Mouse (Mus musculus) C2C12 (cell line): ENCODE results near the gene Pttg1. TPM values are rescaled to one million over a fixed set of nuclear protein-coding genes. Genes with fewer than 3 reads are reported as not detected.

Source experiments
- H3K27me3 ChIP-seq: one replicate; pipeline ENCODE4 v1.6.1; 2011; ENCODE audit not compliant: control insufficient read depth, insufficient read depth, insufficient read length
- H3K36me3 ChIP-seq: one replicate; pipeline ENCODE4 v1.6.1; 2011; ENCODE audit not compliant: control insufficient read depth, insufficient read depth
- H3K4me3 ChIP-seq: one replicate; pipeline ENCODE4 v1.5.1; 2011; ENCODE audit warnings: mild to moderate bottlenecking, control low read depth; ENCODE audit not compliant: poor library complexity, insufficient read depth, severe bottlenecking
- H3K79me2 ChIP-seq: one replicate; pipeline ENCODE4 v1.6.1; 2011; ENCODE audit not compliant: control insufficient read depth, insufficient read depth
- H3K79me3 ChIP-seq: one replicate; pipeline ENCODE4 v1.6.1; 2011; ENCODE audit warnings: low read depth, control low read depth
- H3ac ChIP-seq: one replicate; pipeline ENCODE3; 2011; ENCODE audit warnings: low read depth; ENCODE audit not compliant: control insufficient read depth, insufficient read length
- CEBPB ChIP-seq: IDR thresholded peaks from one replicate; pipeline ENCODE4 v1.6.1; 2011; ENCODE audit warnings: low read depth, mild to moderate bottlenecking, control low read depth, moderate library complexity
- CTCF ChIP-seq: IDR thresholded peaks from one replicate; pipeline ENCODE4 v1.5.1; 2011; ENCODE audit not compliant: control insufficient read depth, insufficient read depth, insufficient read length
- FOSL1 ChIP-seq: IDR thresholded peaks from one replicate; pipeline ENCODE4 v1.8.0; 2011; ENCODE audit warnings: mild to moderate bottlenecking, low read length; ENCODE audit not compliant: poor library complexity, insufficient read depth, severe bottlenecking
- MAX ChIP-seq: IDR thresholded peaks from one replicate; pipeline ENCODE4 v1.6.1; 2011; ENCODE audit warnings: mild to moderate bottlenecking, control low read depth
- MYOD1 ChIP-seq: IDR thresholded peaks from one replicate; pipeline ENCODE4 v1.6.1; 2011; ENCODE audit warnings: low read depth; ENCODE audit not compliant: control insufficient read depth, insufficient read length
- MYOG ChIP-seq: IDR thresholded peaks from one replicate; pipeline ENCODE4 v1.6.1; 2011; ENCODE audit not compliant: control insufficient read depth, insufficient read length; ENCODE audit errors: extremely low read depth
- USF1 ChIP-seq: IDR thresholded peaks from one replicate; pipeline ENCODE4 v1.6.1; 2011; ENCODE audit warnings: low read depth, mild to moderate bottlenecking, control low read depth, moderate library complexity
- microRNA-seq: library from miRNA; unstranded; fragments of <30 nt; microRNA quantifications from one replicate; pipeline ENCODE4, GENCODE M21; 2019; ENCODE audit warnings: borderline microRNAs expressed
- polyA plus RNA-seq: library from polyadenylated mRNA; unstranded; fragments of >200 nt; fragmentation: generic; extraction: Trizol; gene quantifications from one replicate; pipeline ENCODE4 v1.2.1, GENCODE M21; 2012; ENCODE audit warnings: missing spikeins

The Pttg1 gene
- polyA plus RNA-seq, 1 experiment = 168 TPM

- H3K79me3 ChIP-seq = no peaks in the 10 kb centered on the region
- H3K79me2 ChIP-seq = no peaks in the 10 kb centered on the region
- no peak overlapping the region for H3ac ChIP-seq
- no peaks in the 10 kb centered on the region for H3K27me3 ChIP-seq
- no peak for TF ChIP-seq MAX
- TF ChIP-seq CEBPB = no peak
- no peak for TF ChIP-seq MYOD1
- no peak for TF ChIP-seq MYOG
- no peak for TF ChIP-seq FOSL1
- no peak for TF ChIP-seq USF1
- no peak for TF ChIP-seq CTCF
- H3K4me3 ChIP-seq = no peak overlapping the region
- no peaks in the 10 kb centered on the region for H3K36me3 ChIP-seq
Observed at GRCm38 (mm10) chr11:43371807-43372206, 54.2 kb downstream of the Pttg1 start.

Small RNA genes within 50 kb of the gene (microRNA-seq; reads per million reads assigned to microRNA genes)
- 12.7 reads per million, percentile 61 among the genes with 10 or more reads in this experiment for gene Mir146

Other genes with a start within 250 kb of the Pttg1 start
- 11.0 TPM for gene Slu7, start 7.5 kb upstream of the Pttg1 start, polyA plus RNA-seq
- 0.09 TPM for gene C1qtnf2, start 48.0 kb upstream of the Pttg1 start, polyA plus RNA-seq
- 0.11 TPM for gene Ccnjl, start 102.5 kb upstream of the Pttg1 start, polyA plus RNA-seq
- 0.04 TPM for gene 4933415A04Rik, start 160.8 kb upstream of the Pttg1 start, polyA plus RNA-seq
- gene Fabp6, start 175.3 kb upstream of the Pttg1 start, polyA plus RNA-seq = not detected